Mouse (Mus musculus) forebrain, embryonic 15.5 days (tissue): ENCODE measurements at regions not wholly inside any gene's neighbourhood (a gene's known extent, or its start where the extent isn't known, plus 50 kb on each side); places are given as distances from the start of the nearest gene placed in this dataset.

Experiments used
- ATAC-seq: fragments of 200-750 bp; cut with Nextera tagmentation; replicated peaks from 2 replicates; pipeline ENCODE4 v1.8.0; 2017; ENCODE audit warnings: mild to moderate bottlenecking, moderate TSS enrichment, moderate library complexity
- H3K27ac ChIP-seq: fragments of 300-500 bp; sonication (generic); replicated peaks from 2 replicates; pipeline ENCODE4 v1.5.1; 2015; ENCODE audit warnings: mild to moderate bottlenecking, inconsistent platforms
- H3K27me3 ChIP-seq: fragments of 300-500 bp; sonication (generic); 2 replicates; pipeline ENCODE4 v1.6.1; 2015; ENCODE audit warnings: inconsistent platforms
- H3K36me3 ChIP-seq: fragments of 300-500 bp; sonication (generic); 2 replicates; pipeline ENCODE4 v1.6.1; 2015; ENCODE audit warnings: mild to moderate bottlenecking, inconsistent platforms
- H3K4me1 ChIP-seq: fragments of 300-500 bp; sonication (generic); 2 replicates; pipeline ENCODE4 v1.6.1; 2015; ENCODE audit warnings: inconsistent platforms
- H3K4me2 ChIP-seq: fragments of 300-500 bp; sonication (generic); replicated peaks from 2 replicates; pipeline ENCODE4 v1.6.1; 2015; ENCODE audit warnings: mild to moderate bottlenecking, inconsistent platforms
- H3K4me3 ChIP-seq: fragments of 300-500 bp; sonication (generic); 2 replicates; pipeline ENCODE4 v1.5.1; 2015; ENCODE audit warnings: mild to moderate bottlenecking, inconsistent platforms
- H3K9ac ChIP-seq: fragments of 300-500 bp; sonication (generic); replicated peaks from 2 replicates; pipeline ENCODE4 v1.6.1; 2015; ENCODE audit warnings: mild to moderate bottlenecking, inconsistent platforms
- H3K9me3 ChIP-seq: fragments of 300-500 bp; sonication (generic); 2 replicates; pipeline ENCODE4 v1.6.1; 2016; ENCODE audit warnings: inconsistent platforms
- WGBS: fragments of 180-500 bp; shearing (Covaris S2); methylation state at CpG from one replicate; pipeline ENCODE4 v1.1.7; 2015; ENCODE audit warnings: mixed read lengths; 5-methylcytosine and 5-hydroxymethylcytosine counted together

- Histone ChIP-seq H3K9ac (no peak overlapping the region), H3K27ac (no peak overlapping the region), H3K36me3 (no peaks in the 10 kb centered on the region), H3K9me3 (no peaks in the 10 kb centered on the region), H3K4me2 (no peak overlapping the region), H3K4me1 (no peaks in the 10 kb centered on the region), H3K4me3 (no peak overlapping the region), H3K27me3 (no peaks in the 10 kb centered on the region)
- no peak for ATAC-seq
- WGBS = 94% methylated on average over 5 of the region's 5 CpGs
Observed at GRCm38 (mm10) chr11:7932638-7933037, 718.9 kb upstream of the Igfbp3 start.

GRCm38 (mm10) chr11:7931064-7931797, 717.5 kb upstream of the Igfbp3 start:
- Histone ChIP-seq H3K4me1 (no peaks in the 10 kb centered on the region), H3K4me2 (no peak overlapping the region), H3K27me3 (no peaks in the 10 kb centered on the region), H3K4me3 (no peak overlapping the region), H3K36me3 (no peaks in the 10 kb centered on the region), H3K9me3 (no peaks in the 10 kb centered on the region), H3K27ac (no peak overlapping the region), H3K9ac (no peak overlapping the region)
- ATAC-seq = no peak
- 95% methylated on average over 3 of the region's 3 CpGs for WGBS

- H3K9me3 ChIP-seq = no peaks in the 10 kb centered on the region
- no peak overlapping the region for H3K9ac ChIP-seq
- no peak for ATAC-seq
- no peak overlapping the region for H3K4me2 ChIP-seq
- H3K4me3 ChIP-seq = no peak overlapping the region
- no peaks in the 10 kb centered on the region for H3K4me1 ChIP-seq
- no peak overlapping the region for H3K27ac ChIP-seq
- H3K36me3 ChIP-seq = no peaks in the 10 kb centered on the region
- no peaks in the 10 kb centered on the region for H3K27me3 ChIP-seq
Observed at GRCm38 (mm10) chr11:7927676-7928075, 714.0 kb upstream of the Igfbp3 start.

GRCm38 (mm10) chr11:7912036-7912435, 698.3 kb upstream of the Igfbp3 start:
- Histone ChIP-seq H3K9me3 (no peaks in the 10 kb centered on the region), H3K4me2 (no peak overlapping the region), H3K4me1 (no peaks in the 10 kb centered on the region), H3K9ac (no peak overlapping the region), H3K4me3 (no peak overlapping the region), H3K36me3 (no peaks in the 10 kb centered on the region), H3K27me3 (no peaks in the 10 kb centered on the region), H3K27ac (no peak overlapping the region)
- no peak for ATAC-seq
- 85% methylated on average over 3 of the region's 3 CpGs for WGBS

GRCm38 (mm10) chr11:7900266-7900665, 686.5 kb upstream of the Igfbp3 start:
- ATAC-seq = no peak
- Histone ChIP-seq H3K36me3 (no peaks in the 10 kb centered on the region), H3K27me3 (no peaks in the 10 kb centered on the region), H3K4me2 (no peak overlapping the region), H3K9ac (no peak overlapping the region), H3K4me3 (no peak overlapping the region), H3K27ac (no peak overlapping the region), H3K4me1 (no peaks in the 10 kb centered on the region), H3K9me3 (no peaks in the 10 kb centered on the region)

DNA sequence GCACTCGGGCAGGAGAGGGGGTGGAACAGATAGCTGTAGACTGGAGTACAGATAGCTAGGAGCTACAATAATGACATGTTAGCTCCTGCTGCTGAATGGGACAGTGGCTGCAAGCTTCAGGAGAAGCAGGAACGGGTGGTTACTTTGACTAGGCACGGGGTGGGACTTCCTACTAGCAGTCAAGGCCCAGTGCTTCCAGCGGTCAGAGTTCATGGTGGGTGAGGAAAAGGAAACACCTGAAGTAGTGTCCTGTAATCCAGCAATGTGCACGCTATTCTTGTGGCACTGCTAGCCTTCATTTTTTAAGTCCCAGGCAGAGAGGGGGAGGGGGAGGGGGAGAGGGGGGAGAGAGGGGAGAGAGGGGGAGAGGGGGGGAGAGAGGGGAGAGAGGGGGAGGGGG, 684.5 kb upstream of the Igfbp3 start:
- Histone ChIP-seq H3K9ac (no peak overlapping the region), H3K4me1 (no peaks in the 10 kb centered on the region), H3K27ac (no peak overlapping the region), H3K36me3 (no peaks in the 10 kb centered on the region), H3K27me3 (no peaks in the 10 kb centered on the region), H3K4me3 (no peak overlapping the region), H3K9me3 (no peaks in the 10 kb centered on the region), H3K4me2 (no peak overlapping the region)
- ATAC-seq = no peak
- WGBS = 71% methylated on average over 5 of the region's 5 CpGs

DNA sequence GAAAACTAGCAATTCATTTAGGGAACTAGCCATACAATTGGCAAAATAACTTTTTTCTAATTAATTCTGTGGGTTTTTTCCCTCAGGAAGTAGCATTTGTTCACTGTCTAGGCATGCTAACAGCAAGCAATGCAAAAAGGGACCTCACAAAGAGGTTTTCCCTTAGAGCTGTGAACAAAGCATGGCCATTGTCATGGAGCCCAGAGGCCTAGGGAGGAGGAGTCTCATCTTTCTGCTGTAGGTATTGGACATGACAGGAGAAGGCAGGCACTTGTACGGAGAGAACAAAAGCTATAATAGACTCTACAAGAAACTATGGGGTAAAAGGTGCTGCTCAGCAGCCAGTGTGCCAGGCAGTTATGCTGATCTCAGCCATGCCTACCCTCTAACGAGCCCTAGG, 666.8 kb upstream of the Igfbp3 start:
- Histone ChIP-seq H3K9ac (no peak overlapping the region), H3K4me1 (no peaks in the 10 kb centered on the region), H3K9me3 (no peaks in the 10 kb centered on the region), H3K36me3 (no peaks in the 10 kb centered on the region), H3K27me3 (no peaks in the 10 kb centered on the region), H3K27ac (no peak overlapping the region), H3K4me2 (no peak overlapping the region), H3K4me3 (no peak overlapping the region)
- 9% methylated on average over 2 of the region's 2 CpGs for WGBS
- no peak for ATAC-seq

GRCm38 (mm10) chr11:7864116-7864515, 650.4 kb upstream of the Igfbp3 start:
- H3K4me3 ChIP-seq = no peak overlapping the region
- no peak overlapping the region for H3K27ac ChIP-seq
- no peak for ATAC-seq
- no peaks in the 10 kb centered on the region for H3K27me3 ChIP-seq
- no peak overlapping the region for H3K4me2 ChIP-seq
- H3K9ac ChIP-seq = no peak overlapping the region
- no peaks in the 10 kb centered on the region for H3K36me3 ChIP-seq
- H3K9me3 ChIP-seq = no peaks in the 10 kb centered on the region
- no peaks in the 10 kb centered on the region for H3K4me1 ChIP-seq
- 78% methylated on average over 3 of the region's 3 CpGs for WGBS

DNA sequence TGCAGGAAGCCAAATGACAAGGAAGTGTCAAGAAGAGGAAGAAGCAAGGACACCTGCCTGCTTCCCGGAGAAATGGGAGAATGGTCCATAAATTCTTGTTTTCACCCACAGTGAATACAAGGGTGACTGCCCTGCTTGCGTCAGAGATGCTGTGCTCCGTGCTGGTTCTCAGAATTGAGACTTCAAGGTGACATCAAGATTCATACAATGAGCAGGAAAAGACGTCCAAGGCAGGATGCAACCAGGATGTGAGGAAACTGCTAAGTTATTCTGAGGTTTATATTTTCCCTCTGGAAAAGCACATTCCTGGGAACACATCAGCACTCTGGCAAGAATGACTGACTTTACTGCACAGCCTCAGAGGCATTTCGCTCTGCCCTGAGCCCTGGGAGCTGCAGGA, 650.0 kb upstream of the Igfbp3 start:
- Histone ChIP-seq H3K27ac (no peak overlapping the region), H3K9ac (no peak overlapping the region), H3K4me1 (no peaks in the 10 kb centered on the region), H3K4me2 (no peak overlapping the region), H3K36me3 (no peaks in the 10 kb centered on the region), H3K4me3 (no peak overlapping the region), H3K9me3 (no peaks in the 10 kb centered on the region), H3K27me3 (no peaks in the 10 kb centered on the region)
- no peak for ATAC-seq
- 76% methylated on average over 5 of the region's 5 CpGs for WGBS

GRCm38 (mm10) chr11:7862547-7862946, 648.8 kb upstream of the Igfbp3 start:
- Histone ChIP-seq H3K4me2 (no peak overlapping the region), H3K9me3 (no peaks in the 10 kb centered on the region), H3K4me3 (no peak overlapping the region), H3K27ac (no peak overlapping the region), H3K27me3 (no peaks in the 10 kb centered on the region), H3K4me1 (no peaks in the 10 kb centered on the region), H3K9ac (no peak overlapping the region), H3K36me3 (no peaks in the 10 kb centered on the region)
- no peak for ATAC-seq

GRCm38 (mm10) chr11:7852612-7853011, 638.9 kb upstream of the Igfbp3 start:
- H3K4me3 ChIP-seq = no peak overlapping the region
- H3K27ac ChIP-seq = no peak overlapping the region
- no peak overlapping the region for H3K4me2 ChIP-seq
- no peak overlapping the region for H3K9ac ChIP-seq
- H3K27me3 ChIP-seq = no peaks in the 10 kb centered on the region
- 77% methylated on average over 2 of the region's 2 CpGs for WGBS
- H3K4me1 ChIP-seq = no peaks in the 10 kb centered on the region
- H3K9me3 ChIP-seq = no peaks in the 10 kb centered on the region
- no peaks in the 10 kb centered on the region for H3K36me3 ChIP-seq
- ATAC-seq = no peak

- WGBS = 73% methylated on average over 8 of the region's 8 CpGs
- no peak for ATAC-seq
Observed at GRCm38 (mm10) chr11:7838311-7839237, 624.9 kb upstream of the Igfbp3 start.

More at GRCm38 (mm10) chr11:7838311-7839237, 624.9 kb upstream of the Igfbp3 start:
- Histone ChIP-seq H3K36me3 (no peaks in the 10 kb centered on the region), H3K4me1 (no peaks in the 10 kb centered on the region), H3K27me3 (no peaks in the 10 kb centered on the region), H3K4me3 (no peak overlapping the region), H3K9me3 (no peaks in the 10 kb centered on the region), H3K4me2 (no peak overlapping the region), H3K9ac (no peak overlapping the region), H3K27ac (no peak overlapping the region)
